Mouse (Mus musculus) kidney, embryonic 15.5 days (tissue): ENCODE results near the gene Vmn1r125. TPM values are rescaled to one million over a fixed set of nuclear protein-coding genes. Genes with fewer than 3 reads are reported as not detected.
"Not testable (repeated sequence)": the region's sequence is repeated elsewhere in the genome, so short reads cannot be mapped to it uniquely, and the experiment has no call there.

Source experiments
- ATAC-seq: fragments of 200-750 bp; cut with Nextera tagmentation; replicated peaks from 2 replicates; pipeline ENCODE4 v1.8.0; 2017; ENCODE audit warnings: moderate TSS enrichment; ENCODE audit not compliant: low FRiP score
- H3K27ac ChIP-seq: fragments of 300-500 bp; sonication (generic); 2 replicates; pipeline ENCODE4 v1.5.1; 2015; ENCODE audit warnings: mild to moderate bottlenecking, inconsistent platforms
- H3K27me3 ChIP-seq: fragments of 300-500 bp; sonication (generic); 2 replicates; pipeline ENCODE4 v1.6.1; 2015; ENCODE audit warnings: inconsistent platforms
- H3K36me3 ChIP-seq: fragments of 300-500 bp; sonication (generic); 2 replicates; pipeline ENCODE4 v1.6.1; 2015; ENCODE audit warnings: inconsistent platforms
- H3K4me1 ChIP-seq: fragments of 300-500 bp; sonication (generic); 2 replicates; pipeline ENCODE4 v1.6.1; 2015; ENCODE audit warnings: inconsistent platforms
- H3K4me2 ChIP-seq: fragments of 300-500 bp; sonication (generic); 2 replicates; pipeline ENCODE4 v1.6.1; 2015; ENCODE audit warnings: moderate library complexity, mild to moderate bottlenecking, inconsistent platforms
- H3K4me3 ChIP-seq: fragments of 300-500 bp; sonication (generic); replicated peaks from 2 replicates; pipeline ENCODE4 v1.5.1; 2015; ENCODE audit warnings: mild to moderate bottlenecking, inconsistent platforms
- H3K9ac ChIP-seq: fragments of 300-500 bp; sonication (generic); 2 replicates; pipeline ENCODE4 v1.6.1; 2015; ENCODE audit warnings: mild to moderate bottlenecking, inconsistent platforms
- H3K9me3 ChIP-seq: fragments of 300-500 bp; sonication (generic); replicated peaks from 2 replicates; pipeline ENCODE4 v1.6.1; 2016; ENCODE audit warnings: inconsistent platforms
- WGBS: fragments of 180-500 bp; shearing (Covaris S2); methylation state at CpG from one replicate; pipeline ENCODE4 v1.1.7; 2015; ENCODE audit warnings: mixed read lengths; 5-methylcytosine and 5-hydroxymethylcytosine counted together
- polyA plus RNA-seq: library from polyadenylated mRNA; unstranded; fragments of >200 nt; fragmentation: Nextera tagmentation; extraction: Ambion mirVana; gene quantifications from 2 replicates; pipeline ENCODE4 v1.2.1, GENCODE M21; 2015

Vmn1r125 gene
- not detected in 2 replicates for polyA plus RNA-seq

DNA sequence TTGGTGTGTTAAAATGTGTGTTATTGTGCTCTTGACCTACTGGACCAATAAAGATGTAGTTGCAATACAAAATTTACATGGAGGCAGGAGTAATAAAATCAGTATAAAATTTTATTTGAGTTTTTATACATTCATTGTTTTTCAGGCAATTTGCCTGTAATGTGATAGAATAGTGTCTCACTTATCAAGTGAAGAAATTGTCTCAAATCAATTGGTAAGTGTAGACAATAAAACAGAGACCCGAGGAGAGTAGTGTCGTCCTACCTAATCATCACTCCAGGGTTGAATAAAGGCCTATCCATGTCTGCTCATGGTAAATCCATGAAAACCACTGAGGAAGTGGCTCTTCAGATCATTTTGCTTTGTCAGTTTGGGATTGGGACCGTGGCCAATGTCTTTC, at the start of gene Vmn1r125:
Gene Vmn1r125, plus strand, starts transcription at position 301 of the 400 bp plus-strand sequence.
- not testable (repeated sequence) for H3K9ac ChIP-seq, ATAC-seq

DNA sequence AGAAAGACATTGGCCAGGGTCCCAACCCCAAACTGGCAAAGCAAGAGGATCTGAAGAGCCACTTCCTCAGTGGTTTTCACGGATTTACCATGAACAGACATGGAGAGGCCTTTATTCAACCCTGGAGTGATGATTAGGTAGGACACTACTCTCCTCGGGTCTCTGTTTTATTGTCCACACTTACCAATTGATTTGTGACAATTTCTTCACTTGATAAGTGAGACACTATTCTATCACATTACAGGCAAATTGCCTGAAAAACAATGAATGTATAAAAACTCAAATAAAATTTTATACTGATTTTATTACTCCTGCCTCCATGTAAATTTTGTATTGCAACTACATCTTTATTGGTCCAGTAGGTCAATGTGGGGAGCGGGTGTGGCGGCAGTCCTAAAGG, 11.5 kb upstream of the Vmn1r125 start, which contains the start of gene Vmn1r124:
Gene Vmn1r124, minus strand, starts transcription at position 101 of the 400 bp plus-strand sequence.
- not testable (repeated sequence) for H3K4me3 ChIP-seq, H3K9ac ChIP-seq, ATAC-seq, H3K27me3 ChIP-seq, H3K36me3 ChIP-seq, H3K27ac ChIP-seq, H3K4me1 ChIP-seq, H3K4me2 ChIP-seq, H3K9me3 ChIP-seq
- WGBS = 72% methylated on average over 4 of the region's 4 CpGs

More for the DNA sequence above, at the start of gene Vmn1r125:
- not testable (repeated sequence) for H3K9me3 ChIP-seq, H3K27me3 ChIP-seq, H3K4me1 ChIP-seq, H3K36me3 ChIP-seq, H3K4me2 ChIP-seq, H3K27ac ChIP-seq, H3K4me3 ChIP-seq
- 68% methylated on average over 3 of the region's 3 CpGs for WGBS

GRCm38 (mm10) chr7:21301367-21301766, 29.4 kb downstream of the Vmn1r125 start, which contains the start of gene Vmn1r126:
Vmn1r126 (minus strand) TSS chr7:21301467.
- H3K4me2 ChIP-seq, H3K4me1 ChIP-seq, H3K27me3 ChIP-seq, H3K4me3 ChIP-seq, H3K9me3 ChIP-seq, H3K36me3 ChIP-seq, H3K27ac ChIP-seq, ATAC-seq, H3K9ac ChIP-seq: not testable (repeated sequence)
- no CpG with 5 or more reads among the region's 5 CpGs for WGBS

DNA sequence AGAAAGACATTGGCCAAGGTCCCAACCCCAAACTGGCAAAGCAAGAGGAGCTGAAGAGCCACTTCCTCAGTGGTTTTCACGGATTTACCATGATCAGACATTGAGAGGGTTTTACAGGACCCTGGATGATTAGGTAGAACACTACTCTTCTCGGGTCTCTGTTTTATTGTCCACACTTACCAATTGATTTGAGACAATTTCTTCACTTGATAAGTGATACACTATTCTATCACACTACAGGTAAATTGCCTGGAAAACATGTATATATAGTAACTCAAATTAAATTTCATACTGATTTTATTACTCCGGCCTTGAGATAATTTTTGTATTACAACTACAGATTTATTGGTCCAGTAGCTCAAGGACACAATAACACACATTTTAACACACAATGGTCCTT, 47.8 kb downstream of the Vmn1r125 start, which contains the start of gene Vmn1r127:
Gene Vmn1r127, minus strand, starts transcription at position 101 of the 400 bp plus-strand sequence.
- ATAC-seq, H3K4me2 ChIP-seq, H3K9me3 ChIP-seq, H3K36me3 ChIP-seq, H3K9ac ChIP-seq, H3K4me3 ChIP-seq, H3K27me3 ChIP-seq, H3K4me1 ChIP-seq, H3K27ac ChIP-seq: not testable (repeated sequence)
- no CpG with 5 or more reads among the region's 3 CpGs for WGBS

Other genes starting within 250 kb of the Vmn1r125 start
- not detected in 2 replicates for gene Vmn1r120, start 218.4 kb upstream of the Vmn1r125 start, polyA plus RNA-seq
- gene Vmn1r121, start 173.7 kb upstream of the Vmn1r125 start, polyA plus RNA-seq = not detected in 2 replicates
- not detected in 2 replicates for gene Vmn1r122, start 138.1 kb upstream of the Vmn1r125 start, polyA plus RNA-seq
- not detected in 2 replicates for gene Vmn1r123, start 110.0 kb upstream of the Vmn1r125 start, polyA plus RNA-seq
- not detected in 2 replicates for gene Gm5157, start 81.8 kb upstream of the Vmn1r125 start, polyA plus RNA-seq
- gene Vmn1r124, start 11.6 kb upstream of the Vmn1r125 start, polyA plus RNA-seq = not detected in 2 replicates
- not detected in 2 replicates for gene Vmn1r126, start 29.3 kb downstream of the Vmn1r125 start, polyA plus RNA-seq
- gene Vmn1r127, start 47.7 kb downstream of the Vmn1r125 start, polyA plus RNA-seq = not detected in 2 replicates
- not detected in 2 replicates for gene Vmn1r128, start 77.2 kb downstream of the Vmn1r125 start, polyA plus RNA-seq
- not detected in 2 replicates for gene Vmn1r129, start 89.1 kb downstream of the Vmn1r125 start, polyA plus RNA-seq
- gene Gm6882, start 160.6 kb downstream of the Vmn1r125 start, polyA plus RNA-seq = not detected in 2 replicates
- not detected in 2 replicates for gene Vmn1r130, start 239.6 kb downstream of the Vmn1r125 start, polyA plus RNA-seq